Mouse (Mus musculus): ENCODE data around the gene Rbm48. TPM values are rescaled to one million over a fixed set of nuclear protein-coding genes. Genes with fewer than 3 reads are reported as not detected.

The Rbm48 gene
- polyA plus RNA-seq, 1 experiment: 4.3 TPM

- H3K27ac ChIP-seq (replicated peaks; ENCODE audit: low read depth, low read length): no peak overlapping the region
- H3K4me3 ChIP-seq (ENCODE audit: insufficient read depth, low read depth, low read length): peak overlapping the region; percentile 97
- H3K4me1 ChIP-seq (ENCODE audit: control insufficient read depth, insufficient read depth, insufficient read length, low read length): peaks cover 14% of the 10 kb centered on the region; the same call in 1 of the 2 replicates
Measured at GRCm38 (mm10) chr5:3597171-3597570, 786 bp upstream of the Rbm48 start.

GRCm38 (mm10) chr5:3595693-3596398 is 539 bp downstream of the Rbm48 start, which contains the start of gene Pex1:
Gene Pex1, plus strand, starts transcription at chr5:3596066.
- H3K27ac ChIP-seq (replicated peaks; ENCODE audit: low read depth, low read length): peak within 1 kb of the TSS; percentile 72
- 0 out of 2 replicates have a peak, but pooled peaks cover 11% of the 10 kb centered on the region for H3K4me1 ChIP-seq (ENCODE audit: control insufficient read depth, insufficient read depth, insufficient read length, low read length)
- H3K4me3 ChIP-seq (ENCODE audit: insufficient read depth, low read depth, low read length): peak within 1 kb of the TSS; percentile 97

- no peak overlapping the region for H3K27ac ChIP-seq (replicated peaks; ENCODE audit: low read depth, low read length)
- no peak overlapping the region for H3K4me3 ChIP-seq (ENCODE audit: insufficient read depth, low read depth, low read length)
- no peaks in the 10 kb centered on the region for H3K4me1 ChIP-seq (ENCODE audit: control insufficient read depth, insufficient read depth, insufficient read length, low read length)
Measured at GRCm38 (mm10) chr5:3579066-3579465, 17.3 kb downstream of the Rbm48 start.

DNA sequence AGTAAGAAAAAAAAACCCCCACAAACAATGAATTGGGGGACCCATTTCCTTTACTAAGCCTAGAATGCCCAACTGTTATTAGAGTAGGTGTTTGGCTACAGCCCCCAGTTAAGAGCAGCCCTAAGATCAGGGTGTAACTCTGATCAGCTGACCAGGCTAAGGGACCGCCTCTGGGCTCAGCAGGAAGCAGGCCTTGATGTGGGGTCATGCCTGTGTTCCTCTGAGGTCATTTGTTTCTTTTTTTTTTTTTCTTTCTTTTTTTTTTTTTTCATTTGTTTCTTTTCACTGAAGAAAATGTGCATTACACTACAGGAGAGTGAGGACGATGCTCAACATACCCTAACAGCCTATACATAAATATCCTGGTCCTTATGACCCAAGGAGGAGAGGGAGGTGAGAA is 18.4 kb downstream of the Rbm48 start:
- no peak overlapping the region for H3K27ac ChIP-seq (replicated peaks; ENCODE audit: low read depth, low read length)
- no peaks in the 10 kb centered on the region for H3K4me1 ChIP-seq (ENCODE audit: control insufficient read depth, insufficient read depth, insufficient read length, low read length)
- H3K4me3 ChIP-seq (ENCODE audit: insufficient read depth, low read depth, low read length): no peak overlapping the region

GRCm38 (mm10) chr5:3574825-3575224 is 21.6 kb downstream of the Rbm48 start:
- Histone ChIP-seq H3K4me1 (ENCODE audit: control insufficient read depth, insufficient read depth, insufficient read length, low read length) (no peaks in the 10 kb centered on the region), H3K4me3 (ENCODE audit: insufficient read depth, low read depth, low read length) (no peak overlapping the region), H3K27ac (replicated peaks; ENCODE audit: low read depth, low read length) (no peak overlapping the region)

- no peaks in the 10 kb centered on the region for H3K4me1 ChIP-seq (ENCODE audit: control insufficient read depth, insufficient read depth, insufficient read length, low read length)
- H3K27ac ChIP-seq (replicated peaks; ENCODE audit: low read depth, low read length): no peak within 1 kb of the TSS
- H3K4me3 ChIP-seq (ENCODE audit: insufficient read depth, low read depth, low read length): no peak within 1 kb of the TSS
Measured at GRCm38 (mm10) chr5:3571266-3571665, 25.1 kb downstream of the Rbm48 start, which contains the start of gene 1700109H08Rik. Gene 1700109H08Rik, plus strand, starts transcription at chr5:3571566.

- no peaks in the 10 kb centered on the region; the same call in 1 of the 2 replicates for H3K4me1 ChIP-seq (ENCODE audit: control insufficient read depth, insufficient read depth, insufficient read length, low read length)
- no peak overlapping the region for H3K4me3 ChIP-seq (ENCODE audit: insufficient read depth, low read depth, low read length)
- no peak overlapping the region for H3K27ac ChIP-seq (replicated peaks; ENCODE audit: low read depth, low read length)
Measured at GRCm38 (mm10) chr5:3554198-3554597, 42.2 kb downstream of the Rbm48 start.

GRCm38 (mm10) chr5:3551481-3551880 is 44.9 kb downstream of the Rbm48 start:
- H3K4me3 ChIP-seq (ENCODE audit: insufficient read depth, low read depth, low read length): no peak overlapping the region
- H3K27ac ChIP-seq (replicated peaks; ENCODE audit: low read depth, low read length): no peak overlapping the region
- no peaks in the 10 kb centered on the region; the same call in 1 of the 2 replicates for H3K4me1 ChIP-seq (ENCODE audit: control insufficient read depth, insufficient read depth, insufficient read length, low read length)

GRCm38 (mm10) chr5:3546226-3546625 is 50.2 kb downstream of the Rbm48 start:
- peaks cover 4% of the 10 kb centered on the region for H3K4me1 ChIP-seq (ENCODE audit: control insufficient read depth, insufficient read depth, insufficient read length, low read length)
- H3K4me3 ChIP-seq (ENCODE audit: insufficient read depth, low read depth, low read length): no peak overlapping the region
- no peak overlapping the region for H3K27ac ChIP-seq (replicated peaks; ENCODE audit: low read depth, low read length)

DNA sequence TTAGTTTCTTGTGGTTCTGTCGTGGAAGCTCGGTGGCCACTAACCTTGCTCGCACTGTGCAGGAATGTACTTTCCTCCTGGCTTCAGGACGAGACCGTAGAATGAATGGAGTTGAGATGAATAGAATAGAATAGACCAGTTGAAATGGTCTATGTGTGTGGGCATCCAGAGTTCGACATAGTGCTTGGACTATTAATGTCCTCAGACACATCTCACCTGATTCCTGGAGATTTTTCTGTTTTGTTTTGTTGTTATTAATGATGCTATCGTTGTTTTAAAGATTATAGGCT is 52.0 kb downstream of the Rbm48 start:
- no peak overlapping the region for H3K27ac ChIP-seq (replicated peaks; ENCODE audit: low read depth, low read length)
- H3K4me3 ChIP-seq (ENCODE audit: insufficient read depth, low read depth, low read length): peak overlapping the region; percentile 98
- H3K4me1 ChIP-seq (ENCODE audit: control insufficient read depth, insufficient read depth, insufficient read length, low read length): peaks cover 4% of the 10 kb centered on the region

DNA sequence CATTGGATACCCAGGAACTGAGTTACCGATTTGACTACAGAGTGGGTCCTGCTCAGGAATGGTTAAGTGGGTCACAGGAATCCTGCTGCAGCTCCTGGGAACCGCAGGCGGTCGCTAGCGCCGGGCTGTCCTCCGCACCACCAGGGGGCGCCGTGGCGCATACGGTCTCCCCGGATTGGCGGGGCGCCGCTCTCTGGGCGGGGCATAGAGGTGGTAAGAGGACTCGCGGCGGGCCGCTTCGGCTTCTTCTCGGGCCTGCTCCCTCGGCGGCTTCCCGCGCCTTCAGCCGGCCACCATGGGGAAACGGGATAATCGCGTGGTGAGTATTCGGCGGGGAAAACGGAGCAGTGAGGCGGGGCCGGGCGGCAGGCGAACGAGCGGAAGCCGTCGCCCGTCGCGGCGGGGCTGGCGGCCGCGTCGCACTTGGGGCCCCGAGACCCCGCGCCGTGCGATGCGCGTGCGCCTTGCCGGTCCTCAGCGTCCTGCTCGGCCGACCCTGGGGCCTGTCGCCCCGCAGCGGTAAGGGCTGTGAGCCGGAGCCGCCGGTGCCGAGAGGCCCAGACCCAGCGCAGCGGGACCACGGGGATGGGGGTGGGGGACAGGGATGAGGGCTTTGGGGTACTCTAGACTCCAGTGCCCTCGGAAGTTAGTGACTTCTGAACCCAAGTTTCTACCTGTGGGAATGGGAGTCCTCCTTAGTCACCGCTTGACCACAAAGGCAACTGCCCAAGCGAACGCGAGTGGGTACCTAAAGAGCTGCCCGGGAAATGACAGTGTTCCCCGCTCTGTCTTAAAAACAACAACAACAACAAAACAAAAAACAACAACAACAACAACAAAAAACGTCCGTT is 52.5 kb downstream of the Rbm48 start, which contains the start of gene Fam133b:
TSS of gene Fam133b (plus strand) at position 205 of the 851 bp plus-strand sequence.
- peak within 1 kb of the TSS; percentile 98 for H3K4me3 ChIP-seq (ENCODE audit: insufficient read depth, low read depth, low read length)

DNA sequence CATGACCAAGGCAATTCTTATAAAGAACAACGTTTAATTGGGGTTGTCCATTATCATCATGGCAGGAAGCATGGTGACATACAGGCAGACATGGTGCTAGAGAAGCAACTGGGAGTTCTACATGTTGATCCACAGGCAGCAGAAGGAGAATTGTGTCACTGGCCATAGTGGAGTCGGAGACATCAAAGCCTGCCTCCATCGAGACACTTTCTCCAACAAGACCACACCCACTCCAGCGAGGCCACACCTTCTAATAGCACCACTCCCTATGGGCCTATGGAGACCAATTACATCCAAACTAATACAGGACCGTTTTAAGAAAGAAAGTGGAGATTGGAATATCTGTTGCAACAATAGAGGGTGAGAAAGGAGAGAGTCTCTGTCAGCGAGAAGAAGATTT is 54.5 kb downstream of the Rbm48 start:
- no peak overlapping the region for H3K27ac ChIP-seq (replicated peaks; ENCODE audit: low read depth, low read length)
- H3K4me1 ChIP-seq (ENCODE audit: control insufficient read depth, insufficient read depth, insufficient read length, low read length): peaks cover 4% of the 10 kb centered on the region
- H3K4me3 ChIP-seq (ENCODE audit: insufficient read depth, low read depth, low read length): no peak overlapping the region

More for the DNA sequence above, 52.5 kb downstream of the Rbm48 start, which contains the start of gene Fam133b:
- peaks cover 4% of the 10 kb centered on the region for H3K4me1 ChIP-seq (ENCODE audit: control insufficient read depth, insufficient read depth, insufficient read length, low read length)
- peak within 1 kb of the TSS; percentile 80 for H3K27ac ChIP-seq (replicated peaks; ENCODE audit: low read depth, low read length)

GRCm38 (mm10) chr5:3538505-3539472 is 57.6 kb downstream of the Rbm48 start:
- no peak overlapping the region for H3K27ac ChIP-seq (replicated peaks; ENCODE audit: low read depth, low read length)
- no peak overlapping the region for H3K4me3 ChIP-seq (ENCODE audit: insufficient read depth, low read depth, low read length)
- no peaks in the 10 kb centered on the region for H3K4me1 ChIP-seq (ENCODE audit: control insufficient read depth, insufficient read depth, insufficient read length, low read length)

DNA sequence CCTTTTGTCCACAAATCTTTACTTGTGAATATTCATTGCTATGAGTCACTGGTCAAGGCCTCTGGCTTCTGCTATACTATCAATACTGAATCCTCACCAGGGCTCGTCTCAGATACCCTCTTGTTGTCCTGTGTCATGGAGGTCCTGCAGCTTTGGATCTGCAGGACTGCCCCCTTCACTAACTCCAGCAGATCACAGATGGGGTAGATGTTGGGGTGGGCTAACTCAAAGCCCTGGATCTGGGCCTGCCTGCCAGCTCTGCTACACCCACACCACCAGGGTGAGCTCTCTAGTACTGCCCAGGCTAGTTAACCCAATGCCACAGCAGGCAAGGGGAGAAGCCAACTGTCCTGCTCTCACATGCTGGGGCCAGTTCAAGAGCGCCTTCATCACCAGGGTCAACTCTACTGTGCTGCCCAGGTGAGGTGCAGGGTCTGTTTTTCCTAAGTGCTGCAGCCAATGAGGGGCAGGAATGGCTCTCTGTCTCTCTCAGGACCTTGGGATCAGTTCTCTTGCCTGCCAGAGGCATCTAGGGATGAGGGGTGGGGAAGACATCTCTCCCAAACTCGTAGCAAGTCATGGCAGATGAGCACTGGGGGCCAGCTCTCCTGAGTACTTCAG is 59.7 kb downstream of the Rbm48 start:
- H3K27ac ChIP-seq (replicated peaks; ENCODE audit: low read depth, low read length): no peak overlapping the region
- no peaks in the 10 kb centered on the region for H3K4me1 ChIP-seq (ENCODE audit: control insufficient read depth, insufficient read depth, insufficient read length, low read length)
- no peak overlapping the region for H3K4me3 ChIP-seq (ENCODE audit: insufficient read depth, low read depth, low read length)

Measured in brown adipose tissue, adult 24 weeks (tissue).